Mouse (Mus musculus): Measurements from ENCODE around the gene Tsc22d3. TPM values are rescaled to one million over a fixed set of nuclear protein-coding genes. Genes with fewer than 3 reads are reported as not detected.
"Not testable (repeated sequence)": the region's sequence is repeated elsewhere in the genome, so short reads cannot be mapped to it uniquely, and the experiment has no call there.

The Tsc22d3 gene
- total RNA-seq, 2 experiments from 2014 or later, result 126 to 137 TPM

GRCm38 (mm10) chrX:140507377-140507776, 93.1 kb downstream of the Tsc22d3 start:
- no peak for DNase-seq (ENCODE audit: low spot score in 2 of 2)

DNA sequence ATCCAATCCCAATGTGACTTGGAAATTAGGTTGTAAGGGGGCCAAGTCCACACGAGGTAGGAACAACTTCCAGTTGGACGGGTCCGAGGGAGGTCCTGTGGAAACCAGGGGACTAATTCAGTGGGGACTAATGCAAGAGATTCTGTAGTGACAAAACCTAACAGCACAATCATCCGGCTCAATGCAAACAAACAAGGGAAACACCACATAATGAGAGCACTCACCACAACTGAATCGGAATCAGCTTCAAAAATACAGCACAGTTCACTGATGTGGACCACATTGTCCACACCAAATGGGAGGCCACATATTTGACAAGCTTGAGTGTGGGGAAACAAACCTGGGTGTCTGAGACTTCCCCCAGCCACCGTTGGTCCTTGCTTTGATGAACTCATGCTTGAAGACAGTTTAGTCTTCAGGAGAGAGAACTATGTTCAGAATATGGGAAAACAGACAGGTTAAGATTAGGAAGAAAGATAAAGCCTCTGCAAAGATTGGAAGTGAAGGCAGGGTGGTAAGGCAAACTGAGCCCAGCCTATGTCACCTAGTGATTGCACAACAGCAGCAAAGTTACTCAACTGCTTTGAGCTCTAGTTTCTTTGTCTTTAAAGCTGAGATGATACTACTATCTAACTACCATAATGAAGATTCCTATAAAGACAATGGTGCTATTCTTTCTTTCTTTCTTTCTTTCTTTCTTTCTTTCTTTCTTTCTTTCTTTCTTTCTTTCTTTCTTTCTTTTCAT, 93.9 kb downstream of the Tsc22d3 start:
- intact Hi-C loops (cut with DNase I), result loop anchor here (5.0 kb wide), 1 partner anchor 36 kb away; no protein-coding TSS in a partner anchor
- DNase-seq (ENCODE audit: low spot score in 2 of 2), result no peak

More at GRCm38 (mm10) chrX:140507377-140507776, 93.1 kb downstream of the Tsc22d3 start:
- intact Hi-C loops (cut with DNase I), result loop anchor here (5.0 kb wide), 1 partner anchor 35 kb away; no protein-coding TSS in a partner anchor

GRCm38 (mm10) chrX:140505497-140506238, 94.8 kb downstream of the Tsc22d3 start:
- intact Hi-C loops (cut with DNase I), result loop anchor here (5.0 kb wide), 1 partner anchor 37 kb away; no protein-coding TSS in a partner anchor
- DNase-seq (ENCODE audit: low spot score in 2 of 2), result no peak

DNA sequence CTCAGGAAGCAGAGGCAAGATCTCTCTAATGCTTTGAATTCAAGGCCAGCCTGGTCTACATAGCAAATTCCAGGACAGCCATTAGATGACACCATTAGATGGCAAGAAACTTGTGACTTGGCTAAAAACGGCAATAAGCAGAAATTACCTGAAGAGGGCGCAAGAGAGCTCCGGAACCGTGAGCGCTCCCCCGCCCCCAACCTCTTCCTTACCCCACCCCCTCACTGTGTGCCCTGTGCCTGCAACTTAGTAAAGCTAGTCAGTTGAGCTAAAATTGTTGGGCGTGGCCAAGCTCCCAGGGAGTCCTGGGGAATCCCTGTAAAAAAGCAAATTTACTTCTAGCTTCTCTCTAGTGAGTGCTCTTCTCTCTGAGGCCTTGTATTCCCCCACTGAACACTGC, 96.6 kb downstream of the Tsc22d3 start:
- DNase-seq (ENCODE audit: low spot score in 2 of 2), result no peak
- intact Hi-C loops (cut with DNase I), result no loop called here

GRCm38 (mm10) chrX:140501401-140502301, 98.8 kb downstream of the Tsc22d3 start:
- intact Hi-C loops (cut with DNase I), result no loop called here
- no peak for DNase-seq (ENCODE audit: low spot score in 2 of 2)

- no peak for DNase-seq (ENCODE audit: low spot score in 2 of 2)
- intact Hi-C loops (cut with DNase I), result no loop called here
These were observed 100.2 kb downstream of the Tsc22d3 start for GRCm38 (mm10) chrX:140500306-140500705.

DNA sequence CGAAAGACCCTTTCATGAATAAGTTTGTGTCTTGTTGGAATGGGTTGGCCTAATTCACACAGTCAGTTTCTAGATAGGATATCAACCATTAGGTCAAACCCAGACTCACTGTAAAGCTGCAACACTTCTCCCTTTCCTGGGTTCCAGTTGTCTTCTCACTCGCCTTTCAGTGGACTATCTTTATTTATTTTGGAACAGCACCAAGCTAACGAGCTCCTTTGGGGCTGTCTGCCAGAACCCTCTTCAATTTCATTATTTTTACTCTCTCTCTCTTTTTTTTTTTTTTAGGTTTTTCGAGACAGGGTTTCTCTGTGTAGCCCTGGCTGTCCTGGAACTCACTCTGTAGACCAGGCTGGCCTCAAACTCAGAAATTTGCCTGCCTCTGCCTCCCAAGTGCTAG, 102.0 kb downstream of the Tsc22d3 start:
- DNase-seq (ENCODE audit: low spot score in 2 of 2); intact Hi-C loops (cut with DNase I): not testable (repeated sequence)

- intact Hi-C loops (cut with DNase I), result loop anchor here (5.0 kb wide), 2 partner anchors 108 to 438 kb away; partner anchors contain the start of gene Tsc22d3
- DNase-seq (ENCODE audit: low spot score in 2 of 2), result no peak
These were observed 106.3 kb downstream of the Tsc22d3 start for GRCm38 (mm10) chrX:140494170-140494569.

DNA sequence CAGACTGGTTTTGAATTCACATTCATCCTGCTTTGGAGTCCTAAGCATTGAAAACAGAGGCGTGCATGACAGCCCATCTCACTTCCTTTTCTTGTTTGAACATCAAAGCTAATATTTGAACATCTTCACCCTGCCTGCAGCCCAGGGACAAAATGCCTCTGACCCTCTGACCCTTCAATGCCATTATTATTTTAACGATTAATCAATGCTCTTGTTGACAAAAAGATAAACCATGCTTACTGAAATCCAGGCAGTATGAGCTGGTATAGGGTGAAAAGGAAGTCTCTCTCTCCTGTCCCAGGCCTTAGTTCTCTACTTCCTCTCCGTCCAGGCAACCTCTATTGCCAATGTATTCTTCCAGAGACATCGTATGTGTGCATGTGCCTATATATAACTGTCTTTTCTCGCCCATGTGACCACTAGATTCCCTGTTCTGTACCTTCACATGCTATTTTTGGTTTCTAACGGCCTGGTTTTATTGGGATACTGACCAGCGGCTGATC, 106.9 kb downstream of the Tsc22d3 start:
- no peak for DNase-seq (ENCODE audit: low spot score in 2 of 2)
- intact Hi-C loops (cut with DNase I), result loop anchor here (5.0 kb wide), 2 partner anchors 109 to 439 kb away; partner anchors contain the start of gene Tsc22d3

DNA sequence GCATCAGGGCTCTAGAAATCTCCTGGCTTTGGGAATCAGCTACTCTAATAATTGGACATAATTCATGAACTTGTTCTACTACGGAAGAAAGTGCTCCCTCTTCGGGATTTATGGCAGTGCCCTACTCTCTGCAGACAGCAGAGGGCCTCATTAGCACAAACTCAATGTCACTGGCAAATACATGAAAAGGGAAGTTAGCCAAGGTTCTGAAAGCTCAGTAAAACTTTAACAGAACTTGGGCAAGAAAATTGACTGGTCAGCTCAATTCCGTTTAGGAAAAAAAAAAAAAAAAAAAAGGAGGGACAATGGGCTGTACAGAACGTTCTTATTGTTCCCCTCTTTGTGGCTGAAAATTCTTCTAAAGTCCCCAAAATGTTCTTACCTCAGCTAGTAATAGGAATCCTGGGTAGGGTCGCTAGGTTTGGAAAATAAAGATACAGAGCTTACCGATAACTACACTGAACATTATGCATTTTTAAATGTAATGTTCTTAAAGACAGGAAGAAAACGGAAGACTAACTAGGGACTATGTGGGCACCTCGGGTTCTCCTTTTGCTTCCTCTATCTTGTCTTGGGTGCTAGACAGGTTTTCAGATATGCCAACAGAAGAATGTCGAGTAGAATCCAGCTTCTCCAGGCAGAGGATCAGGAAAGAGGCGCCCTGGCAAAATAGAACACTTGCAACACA, 108.4 kb downstream of the Tsc22d3 start:
- intact Hi-C loops (cut with DNase I), result loop anchor here (5.0 kb wide), 2 partner anchors 110 to 440 kb away; partner anchors contain the start of gene Tsc22d3
- DNase-seq (ENCODE audit: low spot score in 2 of 2), result peak in 1 of 2 experiments; percentile 15

DNA sequence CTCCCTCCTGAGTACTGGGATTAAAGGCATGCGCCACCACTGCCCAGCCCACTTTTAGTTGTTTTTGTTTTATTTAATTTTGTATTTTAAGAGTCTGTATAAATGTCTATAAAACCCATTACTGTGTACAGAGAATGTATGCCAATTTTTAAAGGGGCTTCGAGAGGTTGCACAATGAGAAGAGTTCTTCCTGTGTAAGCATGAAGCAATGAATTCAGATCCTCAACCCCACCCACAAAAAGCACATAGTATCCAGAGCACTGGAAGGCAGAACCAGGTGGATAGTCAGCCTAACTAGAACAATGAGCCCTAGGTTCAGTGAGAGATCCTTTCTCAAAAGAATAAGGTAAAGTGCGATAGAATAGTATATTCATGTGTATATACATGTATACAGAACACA, 110.3 kb downstream of the Tsc22d3 start:
- intact Hi-C loops (cut with DNase I), result loop anchor here (5.0 kb wide), 2 partner anchors 112 to 442 kb away; partner anchors contain the start of gene Tsc22d3
- no peak for DNase-seq (ENCODE audit: low spot score in 2 of 2)

Other genes with a start within 250 kb of the Tsc22d3 start
- 10 to 100 TPM; 63.9 to 76.4 TPM for gene Prps1, start 144.0 kb downstream of the Tsc22d3 start, total RNA-seq (2021)
- 10 to 100 TPM; 21.3 to 23.9 TPM for gene Mid2, start 63.9 kb upstream of the Tsc22d3 start, total RNA-seq (2021)
- not detected for gene Tex13b, start 212.8 kb upstream of the Tsc22d3 start, total RNA-seq (2021)